Mouse (Mus musculus) activated CD4-positive, CD25-positive, alpha-beta regulatory T cell, adult 9 weeks (primary cell): ENCODE data around the gene Sowahd. TPM values are rescaled to one million over a fixed set of nuclear protein-coding genes. Genes with fewer than 3 reads are reported as not detected.

Source experiments
- polyA plus RNA-seq: library from polyadenylated mRNA; unstranded; fragments of 100-300 nt; shearing (Covaris generic); gene quantifications from one replicate; pipeline ENCODE4 v1.2.1, GENCODE M21; 2017

Gene Sowahd
- not detected for polyA plus RNA-seq

DNA sequence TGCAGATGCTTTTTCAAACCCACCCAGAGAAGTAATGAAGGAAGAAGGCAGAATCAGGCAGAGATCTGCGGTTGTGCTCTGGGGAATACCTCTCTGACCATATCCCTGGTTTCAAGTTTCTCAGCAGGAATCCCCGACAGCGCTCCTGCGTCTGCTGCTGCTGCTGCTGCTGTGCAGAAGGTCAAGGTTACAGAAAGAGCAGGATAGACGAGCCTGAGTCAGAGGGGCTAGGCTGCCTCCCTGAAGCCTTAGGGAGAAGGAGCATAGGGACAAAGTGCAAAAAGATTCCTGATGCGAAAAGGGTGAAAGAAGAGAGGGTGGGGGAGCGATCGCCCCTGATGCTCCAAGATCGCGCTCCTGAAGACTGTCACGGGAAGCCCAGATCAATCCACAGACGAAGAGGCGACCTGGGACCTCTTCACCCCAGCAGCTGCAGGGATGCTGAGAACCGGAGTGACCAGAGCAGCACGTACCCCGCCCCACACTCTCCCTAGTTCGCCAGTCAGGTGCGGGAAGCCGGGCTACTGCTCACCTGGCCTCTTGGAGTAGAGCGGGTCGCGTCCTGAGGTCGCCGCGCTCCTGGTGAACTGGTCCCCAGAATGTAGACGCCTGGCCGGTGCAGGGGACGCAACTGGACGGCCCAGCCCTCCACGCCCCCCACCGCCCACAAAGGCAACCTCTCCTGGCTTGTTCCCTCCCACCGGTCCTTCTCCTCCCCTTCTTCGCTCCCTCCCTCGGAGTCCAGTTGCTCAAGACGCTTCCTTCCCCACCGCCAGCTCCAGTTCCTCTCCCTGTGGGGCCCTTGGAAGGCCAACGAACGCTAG lies at the start of gene Sowahd:
Sowahd (plus strand) TSS at position 780 of the 824 bp plus-strand sequence.

DNA sequence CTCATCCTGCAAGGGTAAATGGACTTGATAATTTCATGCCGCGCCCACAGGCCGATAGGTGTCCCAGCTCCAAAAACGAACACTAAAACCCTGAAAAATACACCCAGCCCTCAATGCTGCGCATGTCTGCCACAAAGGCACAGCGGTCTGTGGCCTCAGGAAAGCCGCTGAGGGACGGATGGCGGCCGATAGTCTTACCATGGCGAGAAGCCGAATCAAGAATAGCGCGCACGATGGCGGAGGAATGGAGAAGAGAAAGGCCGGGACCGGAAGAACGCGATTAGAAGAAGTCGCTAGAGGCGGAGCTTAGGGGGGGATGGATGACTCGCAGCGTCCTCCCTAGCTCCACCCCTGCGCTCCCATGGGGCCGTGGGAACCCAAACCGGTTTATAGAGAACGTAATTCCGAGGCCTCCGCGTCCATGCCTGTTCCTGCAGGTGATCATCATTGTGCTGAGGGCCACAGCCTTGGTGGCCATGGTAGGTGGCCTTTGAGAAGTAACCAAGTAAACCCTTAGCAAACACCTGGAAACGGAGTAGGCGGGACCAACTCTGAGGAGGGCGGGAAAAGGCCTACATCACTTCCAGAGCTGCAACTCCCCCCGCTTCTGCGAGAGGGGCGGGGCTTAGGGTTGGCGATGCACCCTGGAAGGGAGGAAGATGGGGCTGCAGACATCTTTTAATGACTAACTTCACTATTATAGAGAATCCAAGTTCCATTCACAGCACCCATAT lies 36.4 kb downstream of the Sowahd start, which contains the start of gene Rpl39:
Rpl39 (minus strand) TSS at position 476 of the 734 bp plus-strand sequence.

Other genes starting within 250 kb of the Sowahd start
- gene Ube2a, start 174.9 kb upstream of the Sowahd start, polyA plus RNA-seq = 128 TPM
- 26.2 TPM for gene C330007P06Rik, start 174.7 kb upstream of the Sowahd start, polyA plus RNA-seq
- gene Nkrf, start 145.9 kb upstream of the Sowahd start, polyA plus RNA-seq = 1.5 TPM
- gene Sept6, start 57.1 kb upstream of the Sowahd start, polyA plus RNA-seq = 163 TPM
- gene Rpl39, start 36.6 kb downstream of the Sowahd start, polyA plus RNA-seq = 621 TPM
- gene Upf3b, start 61.5 kb downstream of the Sowahd start, polyA plus RNA-seq = 26.0 TPM
- gene Nkap, start 78.0 kb downstream of the Sowahd start, polyA plus RNA-seq = 24.4 TPM
- 0.15 TPM for gene Akap14, start 120.0 kb downstream of the Sowahd start, polyA plus RNA-seq
- gene Ndufa1, start 142.3 kb downstream of the Sowahd start, polyA plus RNA-seq = 270 TPM
- gene Rnf113a1, start 142.4 kb downstream of the Sowahd start, polyA plus RNA-seq = 12.8 TPM
- gene Gm9, start 162.2 kb downstream of the Sowahd start, polyA plus RNA-seq = not detected
- gene Rhox1, start 173.4 kb downstream of the Sowahd start, polyA plus RNA-seq = not detected
- not detected for gene Rhox2a, start 196.1 kb downstream of the Sowahd start, polyA plus RNA-seq
- not detected for gene Rhox3a, start 201.1 kb downstream of the Sowahd start, polyA plus RNA-seq
- gene Rhox4a, start 216.5 kb downstream of the Sowahd start, polyA plus RNA-seq = not detected